Mouse (Mus musculus) kidney, postnatal 0 days (tissue): Measurements from ENCODE around the gene Grb2. TPM values are rescaled to one million over a fixed set of nuclear protein-coding genes. Genes with fewer than 3 reads are reported as not detected.

Source experiments
- ATAC-seq: fragments of 200-750 bp; cut with Nextera tagmentation; replicated peaks from 2 replicates; pipeline ENCODE4 v1.8.0; 2017; ENCODE audit warnings: low read depth, moderate number of reproducible peaks, moderate TSS enrichment, moderate library complexity; ENCODE audit not compliant: low FRiP score
- DNase-seq: peaks from one replicate; pipeline ENCODE4 v3.0.0-alpha.2; 2016; ENCODE audit warnings: low spot score
- H3K27ac ChIP-seq: fragments of 300-500 bp; sonication (generic); 2 replicates; pipeline ENCODE4 v1.5.1; 2014; ENCODE audit warnings: mild to moderate bottlenecking
- H3K27me3 ChIP-seq: fragments of 300-500 bp; sonication (generic); 2 replicates; pipeline ENCODE4 v1.6.1; 2014; ENCODE audit warnings: low read length, mixed read lengths; ENCODE audit not compliant: insufficient read depth
- H3K36me3 ChIP-seq: fragments of 300-500 bp; sonication (generic); 2 replicates; pipeline ENCODE4 v1.6.1; 2014; ENCODE audit warnings: low read length, mixed read lengths; ENCODE audit not compliant: insufficient read depth
- H3K4me1 ChIP-seq: fragments of 300-500 bp; sonication (generic); replicated peaks from 2 replicates; pipeline ENCODE4 v1.6.1; 2014; ENCODE audit warnings: antibody characterized with exemption, low read length, mixed read lengths; ENCODE audit not compliant: insufficient read depth
- H3K4me2 ChIP-seq: fragments of 300-500 bp; sonication (generic); 2 replicates; pipeline ENCODE4 v1.6.1; 2014; ENCODE audit warnings: mild to moderate bottlenecking, low read length, moderate library complexity, mixed read lengths
- H3K4me3 ChIP-seq: fragments of 300-500 bp; sonication (generic); replicated peaks from 2 replicates; pipeline ENCODE4 v1.5.1; 2014; ENCODE audit warnings: low read depth, low read length
- H3K9ac ChIP-seq: fragments of 300-500 bp; sonication (generic); 2 replicates; pipeline ENCODE4 v1.6.1; 2014; ENCODE audit warnings: low read depth, low read length
- H3K9me3 ChIP-seq: fragments of 300-500 bp; sonication (generic); replicated peaks from 2 replicates; pipeline ENCODE4 v1.6.1; 2016; ENCODE audit warnings: low read length, inconsistent platforms, mixed read lengths
- CTCF ChIP-seq: IDR thresholded peaks from 2 replicates; pipeline ENCODE4 v1.5.1; 2016; ENCODE audit warnings: antibody characterized with exemption, low read depth, mild to moderate bottlenecking, moderate library complexity
- WGBS: fragments of 180-500 bp; shearing (Covaris S2); extraction: QIAGEN DNeasy Blood & Tissue Kit; methylation state at CpG from one replicate; pipeline ENCODE4 v1.1.7; 2014; 5-methylcytosine and 5-hydroxymethylcytosine counted together
- polyA plus RNA-seq: library from polyadenylated mRNA; unstranded; fragments of >200 nt; fragmentation: Nextera tagmentation; extraction: Ambion mirVana; gene quantifications from 2 replicates; pipeline ENCODE4 v1.2.1, GENCODE M21; 2015

Grb2 gene
- polyA plus RNA-seq, 1 experiment from 2014 or later, result 69.9 TPM

DNA sequence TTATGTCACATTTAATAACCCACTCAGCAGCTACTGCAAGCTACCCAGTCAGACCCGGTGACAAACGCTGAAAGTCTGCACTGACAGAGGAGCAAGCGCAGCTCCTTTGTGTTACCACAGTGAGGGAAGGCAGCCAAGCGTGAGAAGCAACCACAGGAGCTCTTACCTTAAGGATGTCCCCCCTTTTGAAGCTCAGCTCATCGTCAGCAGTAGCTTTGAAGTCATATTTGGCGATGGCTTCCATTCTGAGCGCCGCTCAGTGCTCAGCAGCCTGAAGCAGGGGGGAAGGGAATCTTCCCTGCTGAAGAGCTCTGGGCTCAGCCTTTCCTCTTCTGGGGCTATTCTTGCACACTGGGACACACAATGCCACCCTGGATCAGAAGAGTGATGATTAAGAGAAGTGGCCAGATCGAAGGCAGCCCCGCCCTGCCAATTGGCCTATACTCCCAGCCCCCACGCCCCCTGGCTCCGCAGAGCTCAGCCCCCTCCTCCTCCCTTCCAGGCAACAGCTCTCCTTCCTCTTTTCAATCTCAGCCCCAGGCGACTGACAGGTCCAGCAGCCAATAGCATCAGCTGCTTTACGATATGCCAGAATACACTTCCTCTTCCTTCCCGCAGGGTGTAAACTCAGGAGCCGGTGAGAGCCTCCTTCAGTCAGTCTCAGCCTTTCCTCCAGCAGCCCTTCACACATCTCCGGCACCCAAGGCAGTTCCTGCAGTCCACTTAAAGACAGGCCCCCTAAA is 9.2 kb downstream of the Grb2 start:
- H3K9ac ChIP-seq, result peak overlapping the region; percentile 39
- WGBS, result 6% methylated on average over 17 of the region's 17 CpGs
- peak; percentile 98 for DNase-seq
- no peaks in the 10 kb centered on the region for H3K9me3 ChIP-seq
- H3K27me3 ChIP-seq, result no peaks in the 10 kb centered on the region
- H3K4me2 ChIP-seq, result peak overlapping the region; percentile 73
- peak overlapping the region; percentile 67 for H3K27ac ChIP-seq
- 0 out of 2 replicates have a peak, but pooled peaks cover 9% of the 10 kb centered on the region for H3K36me3 ChIP-seq
- ATAC-seq, result peak; percentile 91
- H3K4me1 ChIP-seq, result peaks cover 5% of the 10 kb centered on the region; the same call in 1 of the 2 replicates
- H3K4me3 ChIP-seq, result peak overlapping the region; percentile 54
- TF ChIP-seq CTCF, result no peak

DNA sequence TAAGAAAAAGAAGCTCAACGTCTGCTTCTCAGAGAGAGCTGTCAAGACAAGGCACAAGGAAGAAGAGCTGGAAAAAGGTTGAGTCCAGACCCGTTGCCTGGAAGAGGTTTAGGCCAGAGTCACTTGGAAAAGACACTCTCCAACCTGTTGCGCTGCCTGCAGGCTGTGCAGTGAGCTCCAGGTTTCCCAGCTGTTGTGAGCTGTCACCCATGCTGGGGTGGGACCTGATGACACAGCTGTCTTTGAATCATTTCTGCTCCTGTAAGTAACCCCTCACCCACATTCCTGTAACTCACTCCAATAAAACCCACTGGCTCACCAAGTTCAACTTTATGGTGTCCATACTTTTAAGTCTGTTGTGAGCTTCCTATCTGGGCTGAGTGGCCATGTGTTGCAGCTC is 10.7 kb downstream of the Grb2 start:
- Histone ChIP-seq H3K4me2 (no peak overlapping the region), H3K9ac (no peak overlapping the region), H3K27ac (no peak overlapping the region), H3K9me3 (no peaks in the 10 kb centered on the region), H3K36me3 (0 out of 2 replicates have a peak, but pooled peaks cover 9% of the 10 kb centered on the region), H3K4me1 (peaks cover 9% of the 10 kb centered on the region; the same call in 1 of the 2 replicates), H3K4me3 (no peak overlapping the region), H3K27me3 (no peaks in the 10 kb centered on the region)
- 83% methylated on average over 3 of the region's 3 CpGs for WGBS
- no peak for ATAC-seq
- no peak for DNase-seq
- TF ChIP-seq CTCF, result no peak

DNA sequence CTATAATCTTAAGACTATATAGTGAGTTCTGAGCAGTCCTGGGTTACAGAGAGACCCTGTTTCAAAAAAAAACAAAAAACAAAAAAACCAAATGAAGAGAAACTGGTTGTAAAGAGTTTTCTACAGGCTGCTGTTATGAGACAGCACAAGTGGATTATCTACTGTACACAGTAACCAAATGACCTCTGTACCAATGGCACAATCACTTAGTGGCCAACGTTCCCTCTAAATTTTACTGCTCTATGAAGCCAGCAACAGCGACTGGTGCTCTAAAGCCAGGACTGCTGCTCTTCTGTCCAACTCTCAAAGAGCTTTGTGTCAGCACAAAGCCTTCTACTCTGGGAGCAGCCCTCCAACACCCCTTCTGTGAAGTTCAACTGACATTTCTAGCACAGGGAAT is 11.3 kb downstream of the Grb2 start:
- no peak for DNase-seq
- Histone ChIP-seq H3K27ac (0 out of 2 replicates have a peak overlapping the region, but pooled peaks have one; percentile 36), H3K4me3 (no peak overlapping the region), H3K9ac (no peak overlapping the region), H3K9me3 (no peaks in the 10 kb centered on the region), H3K4me1 (peaks cover 10% of the 10 kb centered on the region; the same call in 1 of the 2 replicates), H3K27me3 (no peaks in the 10 kb centered on the region), H3K4me2 (no peak overlapping the region; the same call in 1 of the 2 replicates), H3K36me3 (0 out of 2 replicates have a peak, but pooled peaks cover 9% of the 10 kb centered on the region)
- ATAC-seq, result no peak
- no peak for TF ChIP-seq CTCF
- 63% methylated on average over 2 of the region's 2 CpGs for WGBS

DNA sequence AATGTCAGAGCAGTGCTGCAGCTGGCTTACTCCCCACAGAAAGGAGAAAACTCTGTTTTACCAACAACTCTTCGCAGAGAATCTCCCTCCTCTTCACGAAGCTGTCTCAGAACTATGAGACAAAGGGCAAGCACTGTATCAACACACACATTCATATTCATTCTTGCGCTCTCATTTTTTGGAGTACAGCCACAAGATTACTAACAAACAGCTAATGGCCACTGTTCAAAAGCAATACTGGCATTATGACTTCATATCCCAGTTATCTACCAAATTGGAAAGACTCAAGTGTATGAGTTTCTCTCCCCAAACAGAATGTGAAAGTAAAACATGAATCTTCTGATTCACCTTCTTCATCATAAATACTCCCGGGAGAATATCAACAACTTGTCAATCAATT is 11.9 kb downstream of the Grb2 start:
- WGBS, result 54% methylated on average over 4 of the region's 4 CpGs
- H3K36me3 ChIP-seq, result 0 out of 2 replicates have a peak, but pooled peaks cover 9% of the 10 kb centered on the region
- no peak overlapping the region for H3K4me3 ChIP-seq
- H3K27me3 ChIP-seq, result no peaks in the 10 kb centered on the region
- H3K4me2 ChIP-seq, result no peak overlapping the region
- H3K9ac ChIP-seq, result no peak overlapping the region
- H3K9me3 ChIP-seq, result no peaks in the 10 kb centered on the region
- H3K27ac ChIP-seq, result no peak overlapping the region
- TF ChIP-seq CTCF, result no peak
- no peak for ATAC-seq
- H3K4me1 ChIP-seq, result peaks cover 10% of the 10 kb centered on the region; the same call in 1 of the 2 replicates
- DNase-seq, result peak; percentile 16

DNA sequence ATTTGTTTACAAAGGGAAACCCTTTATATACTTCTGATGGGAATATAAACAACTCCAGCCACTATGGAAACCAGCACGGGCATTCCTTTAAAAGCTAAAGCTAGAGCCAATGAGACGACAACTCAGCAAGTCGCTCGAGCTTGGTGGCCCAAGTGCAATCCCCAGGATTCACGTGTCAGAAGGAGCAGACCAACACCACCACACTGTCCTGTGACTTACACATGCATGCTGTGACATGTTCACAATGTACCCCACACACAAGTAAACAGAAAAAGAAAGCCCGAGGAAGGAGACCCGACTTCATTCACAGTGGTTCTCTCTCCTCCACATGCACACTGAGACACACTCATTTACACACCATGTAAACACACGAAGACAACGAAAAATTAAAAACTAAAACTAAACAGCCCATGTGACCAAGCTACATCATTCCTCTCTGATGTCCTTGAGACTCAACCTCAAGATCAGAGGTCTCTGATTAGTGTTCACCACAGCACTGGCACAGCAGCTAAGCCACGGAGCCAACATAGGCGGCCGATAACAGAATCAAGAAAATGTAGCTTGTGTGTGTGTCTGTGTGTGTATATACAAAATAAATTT is 14.3 kb downstream of the Grb2 start:
- ATAC-seq, result no peak
- TF ChIP-seq CTCF, result no peak
- Histone ChIP-seq H3K9me3 (no peaks in the 10 kb centered on the region), H3K27ac (no peak overlapping the region), H3K4me2 (no peak overlapping the region), H3K9ac (no peak overlapping the region), H3K4me3 (no peak overlapping the region), H3K27me3 (no peaks in the 10 kb centered on the region), H3K36me3 (0 out of 2 replicates have a peak, but pooled peaks cover 9% of the 10 kb centered on the region), H3K4me1 (peaks cover 10% of the 10 kb centered on the region; the same call in 1 of the 2 replicates)
- DNase-seq, result no peak
- WGBS, result 86% methylated on average over 12 of the region's 12 CpGs

DNA sequence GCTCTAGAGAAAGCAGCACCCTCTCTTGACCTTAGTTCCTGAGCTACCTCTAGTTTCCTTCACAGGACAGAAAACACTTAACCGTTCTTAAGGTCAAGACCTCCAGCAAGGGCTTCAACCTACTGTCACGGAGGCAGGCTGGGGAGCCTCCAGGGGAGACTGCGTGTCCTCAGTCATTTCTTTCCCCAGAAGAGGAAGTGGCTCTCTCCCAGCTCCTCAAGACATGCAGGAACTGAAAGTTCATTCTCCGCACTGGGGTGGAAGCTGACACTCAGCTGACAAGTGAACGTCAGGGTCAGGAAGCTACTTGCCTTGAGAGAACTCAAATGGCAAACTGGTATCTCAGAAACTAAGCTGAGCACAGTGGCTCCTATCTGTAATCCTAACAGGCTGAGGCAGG is 15.6 kb downstream of the Grb2 start:
- Histone ChIP-seq H3K4me1 (0 out of 2 replicates have a peak, but pooled peaks cover 8% of the 10 kb centered on the region), H3K4me2 (no peak overlapping the region), H3K9me3 (no peaks in the 10 kb centered on the region), H3K9ac (0 out of 2 replicates have a peak overlapping the region, but pooled peaks have one; percentile 18), H3K27ac (peak overlapping the region; percentile 42; the same call in 1 of the 2 replicates), H3K27me3 (no peaks in the 10 kb centered on the region), H3K36me3 (0 out of 2 replicates have a peak, but pooled peaks cover 6% of the 10 kb centered on the region), H3K4me3 (no peak overlapping the region)
- TF ChIP-seq CTCF, result no peak
- DNase-seq (peak; percentile 31), ATAC-seq (no peak)
- 33% methylated on average over 5 of the region's 5 CpGs for WGBS
